Mouse (Mus musculus) adrenal gland, postnatal 36 days (tissue): ENCODE data around the gene Dhrs4. TPM values are rescaled to one million over a fixed set of nuclear protein-coding genes. Genes with fewer than 3 reads are reported as not detected.

Source experiments
- DNase-seq, 2 experiments: peaks; one replicate each; pipeline ENCODE4 v3.0.0; 2021; ENCODE audit warnings: mixed read lengths in 1 of 2
- total RNA-seq, 2 experiments: library from RNA; stranded (reverse); gene quantifications; 2 replicates each; pipeline ENCODE4 v1.2.3; 2021

Gene Dhrs4
- total RNA-seq, 2 experiments from 2014 or later: 90.2 to 91.6 TPM

DNA sequence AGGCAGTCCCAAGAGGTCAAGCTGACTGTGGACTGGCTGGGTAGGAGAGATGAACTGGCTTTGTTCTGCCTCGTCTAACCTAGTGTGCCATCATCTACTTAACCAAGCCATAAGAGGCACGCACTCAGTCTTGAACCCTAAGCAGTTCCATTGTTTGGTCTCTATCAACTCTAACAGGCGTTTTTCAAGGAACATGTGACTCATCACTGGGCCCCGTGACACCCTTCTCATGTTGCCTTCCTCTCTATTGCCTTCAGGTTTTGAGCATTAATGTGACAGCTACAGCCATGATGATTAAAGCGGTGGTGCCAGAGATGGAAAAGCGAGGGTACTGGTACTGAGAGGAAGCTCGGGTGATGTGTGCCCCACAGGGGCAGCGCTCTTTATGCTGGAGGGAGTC, 8.3 kb downstream of the Dhrs4 start:
- DNase-seq: no peak

DNA sequence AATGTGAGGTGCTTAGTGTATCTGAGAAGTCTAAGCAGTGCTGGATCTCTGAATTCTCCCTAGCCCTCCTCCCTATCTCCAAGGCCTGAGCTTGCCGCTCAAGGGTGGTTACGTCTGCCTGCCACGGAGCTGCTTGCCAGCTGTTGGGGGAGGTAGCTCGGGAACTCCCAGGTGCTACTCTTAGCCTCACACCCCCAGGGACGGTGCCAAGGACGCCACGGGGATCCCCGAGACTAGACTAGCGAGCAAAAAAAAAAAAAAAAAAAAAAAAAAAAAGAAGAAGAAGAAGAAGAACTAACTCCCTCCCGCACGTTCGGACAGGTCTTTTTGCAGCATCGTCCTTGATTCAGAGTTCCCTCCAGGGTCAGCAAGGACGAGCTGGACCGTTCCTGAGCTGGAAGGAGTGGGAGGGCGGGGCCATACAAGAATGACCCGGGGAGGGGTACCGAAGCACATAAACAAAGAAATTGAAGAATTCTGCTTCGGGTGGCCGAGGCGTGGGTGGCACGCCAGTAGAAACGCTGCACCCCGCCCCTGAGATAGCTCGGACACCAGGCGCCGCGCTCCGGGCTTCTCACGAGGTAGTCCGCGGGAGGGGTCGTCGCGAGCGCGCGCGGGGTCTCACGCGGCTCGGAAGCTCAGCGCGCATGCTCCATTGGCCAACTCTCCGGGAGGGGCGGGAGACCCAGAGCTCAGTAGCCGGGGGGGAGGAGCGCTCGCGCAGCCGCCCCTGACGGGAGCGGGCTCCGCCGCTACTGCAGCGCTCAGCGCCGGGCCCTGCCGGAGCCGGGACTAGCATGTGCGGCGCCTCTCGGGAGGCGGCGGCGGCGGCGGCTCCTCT, 12.0 kb downstream of the Dhrs4 start, which contains the start of gene Carmil3:
Carmil3 (plus strand) TSS at position 291 of the 841 bp plus-strand sequence.
- peak; percentile 67 to 80 for DNase-seq

DNA sequence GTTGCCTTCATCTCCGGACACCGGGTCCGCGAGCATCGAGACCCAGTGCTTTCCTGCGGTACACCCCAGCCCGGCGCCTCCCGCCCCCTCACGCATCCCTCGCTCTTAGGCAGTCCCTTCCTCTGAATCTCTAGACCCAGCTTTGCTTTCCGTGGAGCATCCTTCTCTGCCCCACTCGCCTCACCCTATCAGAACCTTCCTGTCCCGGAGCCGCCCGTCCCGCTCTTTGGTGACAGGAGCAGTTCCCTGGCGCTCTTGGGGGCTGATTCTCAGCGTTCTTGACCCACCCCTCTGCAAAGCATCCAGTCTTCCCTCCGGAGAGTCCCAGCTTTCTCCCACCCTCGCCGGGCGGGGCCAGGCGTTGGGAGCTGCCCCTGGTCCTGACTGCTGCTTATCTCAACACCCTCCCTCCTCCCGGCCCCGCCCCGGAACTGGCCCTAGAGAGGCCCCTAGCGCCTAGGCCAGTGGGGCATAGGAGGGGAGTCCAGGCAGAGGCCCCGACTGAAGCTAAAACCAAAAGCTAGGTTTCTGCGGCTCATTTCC, 12.8 kb downstream of the Dhrs4 start:
- peak; percentile 70 to 83 for DNase-seq

DNA sequence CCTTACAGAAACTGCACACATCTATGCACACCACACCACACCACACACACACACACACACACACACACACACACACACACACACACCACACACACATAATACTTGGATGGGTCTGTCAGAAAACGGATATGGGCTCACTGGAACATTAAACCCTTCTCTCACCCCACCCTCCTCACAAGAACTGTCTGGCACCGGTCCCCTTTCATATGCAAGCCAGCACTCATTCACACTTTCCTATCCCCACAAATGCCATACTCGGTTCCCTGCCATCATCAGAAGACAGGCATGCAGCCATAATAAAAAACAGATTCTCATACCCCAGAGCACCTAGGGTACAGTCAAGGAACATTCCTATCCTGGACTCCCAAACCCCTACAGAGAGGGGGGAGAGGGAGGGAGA, 13.5 kb downstream of the Dhrs4 start:
- no peak for DNase-seq

DNA sequence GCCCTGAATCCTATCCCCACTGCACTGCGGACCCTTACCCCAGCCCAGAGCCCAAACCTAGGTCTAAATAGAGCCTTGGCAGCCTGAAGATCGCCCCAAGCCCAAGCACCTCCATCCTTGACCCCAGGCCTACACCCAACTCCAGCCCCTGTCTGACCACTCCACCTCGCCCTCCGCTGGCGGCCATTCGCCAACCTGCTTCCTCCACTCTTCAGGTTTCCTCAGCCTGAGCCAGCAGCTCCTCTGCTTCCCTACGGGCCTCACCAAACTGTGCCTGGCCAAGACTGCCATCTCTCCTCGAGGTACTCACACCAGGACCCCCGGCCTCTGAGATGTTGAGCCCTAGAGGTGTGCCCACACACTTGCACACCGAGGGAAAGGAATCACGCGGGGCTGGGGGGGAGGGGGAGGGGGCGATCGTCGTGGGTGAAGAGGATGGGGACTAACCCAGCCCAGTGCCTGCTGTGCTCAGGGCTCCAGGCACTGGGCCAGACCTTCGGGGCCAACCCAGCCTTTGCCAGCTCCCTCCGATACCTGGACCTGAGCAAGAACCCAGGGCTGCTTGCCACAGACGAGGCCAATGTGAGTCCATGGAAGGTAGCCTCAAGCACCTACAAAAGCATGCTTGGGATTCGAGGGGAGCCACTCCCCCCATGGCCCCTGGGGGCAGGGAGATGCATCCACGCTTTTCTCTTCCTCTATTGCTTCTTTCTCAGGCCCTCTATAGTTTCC, 17.1 kb downstream of the Dhrs4 start:
- no peak for DNase-seq

DNA sequence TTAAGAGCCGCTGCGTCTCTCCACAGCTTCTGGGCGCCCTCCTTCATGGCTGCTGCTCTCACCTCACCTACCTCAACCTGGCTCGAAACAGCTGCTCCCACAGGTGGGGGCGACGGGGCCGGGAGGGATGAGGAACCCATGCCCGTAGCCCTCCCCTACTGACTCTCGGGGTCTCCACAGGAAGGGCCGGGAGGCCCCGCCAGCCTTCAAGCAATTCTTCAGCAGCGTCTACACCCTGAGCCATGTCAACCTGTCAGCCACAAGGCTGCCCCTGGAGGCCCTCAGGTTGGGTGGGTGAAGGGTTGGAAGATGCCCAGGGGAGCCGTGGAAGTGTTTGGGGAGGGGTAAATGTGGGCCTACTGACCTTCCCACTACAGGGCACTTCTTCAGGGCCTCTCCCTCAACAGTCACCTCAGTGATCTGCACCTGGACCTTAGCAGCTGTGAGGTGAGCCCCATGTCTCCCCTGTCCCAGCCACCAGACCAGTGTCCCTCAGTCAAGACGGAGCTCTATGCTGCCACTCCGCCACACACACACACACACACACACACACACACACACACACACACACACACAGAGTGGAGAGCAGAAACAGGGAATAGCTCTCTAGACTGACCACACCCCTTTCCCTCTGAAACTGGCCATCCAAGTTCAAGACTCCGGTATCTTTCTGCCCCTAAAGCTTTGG, 18.3 kb downstream of the Dhrs4 start:
- DNase-seq: no peak

DNA sequence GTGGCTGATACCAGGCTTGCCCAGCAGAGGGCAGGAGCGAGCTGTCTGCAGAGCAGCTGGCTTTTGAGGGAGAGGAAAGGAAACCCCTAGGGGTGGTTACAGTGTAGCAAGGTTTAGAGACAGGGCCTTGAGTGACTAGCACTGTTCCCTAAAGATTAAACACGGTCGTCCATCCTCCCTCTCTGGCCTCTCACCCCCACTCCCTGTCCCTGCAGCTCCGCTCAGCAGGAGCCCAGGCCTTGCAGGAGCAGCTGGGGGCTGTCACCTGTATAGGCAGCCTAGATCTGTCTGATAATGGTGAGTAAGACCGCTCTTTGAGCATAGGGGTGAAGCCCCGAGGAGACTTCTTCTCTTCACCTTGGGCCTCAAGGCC, 18.9 kb downstream of the Dhrs4 start:
- peak; percentile 88 to 90 for DNase-seq

DNA sequence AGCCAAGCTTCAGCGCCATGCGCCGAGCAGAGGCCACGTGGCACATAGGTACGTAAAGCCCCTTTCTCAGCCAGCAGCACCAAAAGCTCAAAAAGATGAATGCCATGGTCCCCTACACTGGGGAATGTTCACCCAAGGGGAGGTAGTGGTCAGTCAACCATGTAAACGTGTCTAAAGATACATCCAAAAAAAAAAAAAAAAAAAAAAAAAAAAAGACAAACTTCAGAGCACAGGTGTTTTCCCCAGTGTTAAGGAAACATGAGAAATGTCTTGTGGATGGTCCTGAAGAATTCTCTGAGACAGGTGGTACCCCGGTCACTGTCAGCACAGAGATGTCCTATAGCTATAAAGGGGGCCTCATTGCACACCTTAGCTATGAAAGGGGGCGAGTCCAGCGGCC, 27.1 kb downstream of the Dhrs4 start:
- DNase-seq: no peak

DNA sequence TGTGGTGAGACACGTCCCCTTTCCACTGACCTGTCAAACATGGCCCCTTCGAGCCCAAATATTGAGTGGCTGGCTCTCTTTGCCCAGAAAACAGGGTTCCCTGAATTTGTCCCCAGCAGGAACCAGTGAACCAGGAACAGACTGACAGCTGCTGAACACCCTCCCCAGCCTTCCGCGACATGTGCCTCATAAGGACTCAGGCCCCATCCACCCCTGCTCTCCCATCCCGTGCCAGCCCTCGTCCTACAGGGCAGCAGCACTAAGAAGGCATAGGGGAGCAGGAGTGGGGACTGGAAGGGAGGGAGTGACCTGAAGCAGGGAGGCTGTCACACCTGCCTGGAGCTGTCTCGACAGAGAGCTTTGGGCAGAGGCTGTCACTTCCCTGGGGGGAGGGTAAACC, 29.2 kb downstream of the Dhrs4 start:
- no peak for DNase-seq

DNA sequence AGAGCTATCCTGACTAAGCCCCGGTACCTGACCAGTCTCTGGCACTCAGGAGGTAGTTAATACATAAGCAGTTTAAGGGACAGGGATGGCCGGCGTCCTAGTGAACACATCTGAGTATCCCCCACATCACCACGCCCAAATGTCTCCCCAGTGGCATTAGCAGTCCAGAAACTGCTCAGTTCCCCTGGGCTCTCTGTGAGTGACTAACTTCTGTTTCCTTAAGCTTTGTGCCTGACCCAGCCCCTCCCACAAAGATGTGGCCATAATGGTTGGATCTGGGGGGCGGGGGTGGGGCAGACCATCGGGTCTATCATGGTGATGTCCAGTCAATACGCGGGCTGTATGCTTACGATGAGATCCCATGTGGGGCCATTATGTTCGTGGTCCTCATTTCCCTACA, 31.0 kb downstream of the Dhrs4 start:
- no peak for DNase-seq

DNA sequence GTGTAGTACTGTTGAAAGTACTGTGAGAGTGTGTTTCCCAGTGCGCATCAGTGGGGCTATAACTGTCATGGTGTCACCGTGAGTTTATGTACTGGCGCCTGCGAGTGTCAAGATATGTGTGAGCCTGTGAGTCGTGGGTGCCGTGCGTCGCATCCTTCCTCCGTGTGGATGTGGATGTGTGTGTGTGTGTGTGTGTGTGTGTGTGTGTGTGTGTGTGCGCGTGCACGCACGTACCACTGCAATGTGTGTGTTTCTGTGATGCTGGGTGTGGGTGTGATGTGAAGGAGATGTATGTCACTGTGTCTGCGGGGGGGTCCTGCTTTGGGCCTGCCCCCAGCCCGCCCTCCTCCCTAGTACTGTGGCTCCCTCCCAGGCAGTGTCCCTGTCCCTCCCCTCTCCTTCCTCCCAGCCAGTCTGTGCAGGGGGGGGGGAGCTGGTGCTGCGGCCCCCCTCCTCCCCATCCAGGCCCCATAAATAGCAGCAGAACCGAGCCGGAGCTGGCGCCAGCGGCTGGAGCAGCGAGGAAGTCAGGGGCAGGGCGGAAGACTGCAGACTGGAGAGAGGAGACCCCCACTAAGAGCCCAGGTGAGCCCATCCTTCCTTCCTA, 31.7 kb downstream of the Dhrs4 start, which contains the start of gene Cpne6:
Cpne6 (plus strand) TSS at position 321 of the 607 bp plus-strand sequence.
- DNase-seq: no peak

DNA sequence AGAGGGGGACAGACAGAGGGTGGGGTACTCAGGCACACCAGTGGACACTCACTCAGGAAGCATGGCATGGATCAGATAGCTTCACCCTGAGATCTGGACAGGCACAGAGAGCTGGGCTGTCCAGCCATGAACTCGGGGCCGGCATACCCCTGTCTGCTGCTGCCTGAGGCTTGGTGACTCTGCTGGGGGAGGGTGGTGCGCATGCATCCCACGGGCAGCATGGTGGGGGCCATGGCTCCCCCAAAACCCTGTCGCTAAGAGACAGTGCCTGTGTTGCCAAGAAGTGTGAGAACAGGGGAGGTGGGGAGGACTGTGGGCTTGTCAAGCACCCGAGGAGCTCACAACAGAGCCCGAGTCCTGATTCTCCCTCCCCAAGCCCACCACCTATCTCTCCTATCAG, 32.5 kb downstream of the Dhrs4 start:
- DNase-seq: no peak

DNA sequence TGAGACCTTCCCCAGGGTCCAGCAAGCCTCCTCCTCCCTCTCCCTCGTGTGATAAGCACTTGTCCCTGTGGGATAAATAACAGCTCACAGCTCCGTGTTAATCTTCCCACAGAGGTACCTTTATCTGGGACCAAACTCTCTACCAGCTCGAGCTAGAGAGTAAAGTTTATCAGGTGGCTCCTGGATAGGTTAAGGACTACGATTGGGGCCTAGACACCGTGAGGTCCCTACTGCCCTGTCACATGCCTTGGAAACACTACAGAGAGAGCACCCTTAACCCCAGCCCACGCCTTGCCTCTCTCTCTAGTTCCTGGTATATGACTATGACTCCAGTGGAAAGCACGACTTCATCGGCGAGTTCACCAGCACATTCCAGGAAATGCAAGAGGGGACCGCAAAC, 35.4 kb downstream of the Dhrs4 start:
- DNase-seq: no peak

DNA sequence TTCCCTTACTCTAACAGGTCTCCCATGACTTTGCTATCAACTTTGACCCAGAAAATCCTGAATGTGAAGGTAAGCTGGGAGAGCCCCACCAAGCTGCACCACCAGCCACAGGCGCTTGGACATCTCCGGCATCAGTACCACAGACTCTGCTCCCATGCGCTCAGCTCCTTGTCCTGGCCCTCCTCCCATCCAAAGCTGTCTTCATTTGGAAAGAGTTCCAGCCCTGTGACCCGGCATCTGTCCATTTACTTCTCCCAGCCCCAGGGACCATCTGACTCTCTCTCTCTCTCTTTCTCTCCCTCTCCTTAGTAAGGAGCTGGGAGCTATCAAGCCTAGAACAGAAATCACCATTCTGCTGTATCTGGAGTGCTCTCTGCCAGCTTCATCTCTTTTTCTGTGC, 37.3 kb downstream of the Dhrs4 start:
- no peak for DNase-seq

DNA sequence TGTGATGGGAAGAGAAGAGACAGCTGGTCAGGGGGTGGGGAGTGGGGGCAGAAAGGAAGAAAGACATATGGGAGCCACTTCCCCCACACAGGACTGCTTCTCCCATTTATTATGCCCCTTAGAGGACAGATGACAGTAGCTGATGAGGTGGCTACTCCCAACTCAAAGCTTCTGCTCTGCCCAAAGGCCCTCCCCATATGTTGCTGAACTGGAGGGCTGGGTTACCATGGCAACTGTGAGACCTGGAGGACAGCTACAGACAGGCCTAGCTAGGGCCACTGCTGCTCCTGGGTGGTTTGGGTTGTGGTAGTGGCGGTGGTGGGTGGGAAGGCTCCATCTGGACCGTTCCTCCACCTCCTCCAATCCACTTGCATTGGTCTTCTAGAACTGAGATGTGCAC, 40.3 kb downstream of the Dhrs4 start:
- DNase-seq: no peak

DNA sequence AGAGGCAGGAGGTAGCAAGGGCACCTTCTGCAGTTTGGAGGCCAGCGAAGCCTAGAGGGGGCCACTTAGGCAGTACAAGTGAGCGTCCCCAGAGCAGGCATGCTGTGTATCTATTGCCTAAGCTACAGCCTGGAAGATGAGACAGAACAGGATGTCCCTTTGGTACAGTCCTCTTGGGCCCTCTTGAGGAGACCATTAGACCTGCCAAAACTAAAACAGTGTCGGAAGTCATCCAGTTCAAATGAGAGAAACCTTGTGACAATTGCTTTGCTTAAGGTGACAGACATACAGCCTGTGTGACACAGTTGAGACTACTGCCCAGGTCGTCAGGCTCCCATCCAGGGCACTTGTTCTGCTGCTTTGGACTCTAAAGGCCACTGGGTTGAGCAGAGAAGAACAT, 41.0 kb downstream of the Dhrs4 start:
- no peak for DNase-seq

DNA sequence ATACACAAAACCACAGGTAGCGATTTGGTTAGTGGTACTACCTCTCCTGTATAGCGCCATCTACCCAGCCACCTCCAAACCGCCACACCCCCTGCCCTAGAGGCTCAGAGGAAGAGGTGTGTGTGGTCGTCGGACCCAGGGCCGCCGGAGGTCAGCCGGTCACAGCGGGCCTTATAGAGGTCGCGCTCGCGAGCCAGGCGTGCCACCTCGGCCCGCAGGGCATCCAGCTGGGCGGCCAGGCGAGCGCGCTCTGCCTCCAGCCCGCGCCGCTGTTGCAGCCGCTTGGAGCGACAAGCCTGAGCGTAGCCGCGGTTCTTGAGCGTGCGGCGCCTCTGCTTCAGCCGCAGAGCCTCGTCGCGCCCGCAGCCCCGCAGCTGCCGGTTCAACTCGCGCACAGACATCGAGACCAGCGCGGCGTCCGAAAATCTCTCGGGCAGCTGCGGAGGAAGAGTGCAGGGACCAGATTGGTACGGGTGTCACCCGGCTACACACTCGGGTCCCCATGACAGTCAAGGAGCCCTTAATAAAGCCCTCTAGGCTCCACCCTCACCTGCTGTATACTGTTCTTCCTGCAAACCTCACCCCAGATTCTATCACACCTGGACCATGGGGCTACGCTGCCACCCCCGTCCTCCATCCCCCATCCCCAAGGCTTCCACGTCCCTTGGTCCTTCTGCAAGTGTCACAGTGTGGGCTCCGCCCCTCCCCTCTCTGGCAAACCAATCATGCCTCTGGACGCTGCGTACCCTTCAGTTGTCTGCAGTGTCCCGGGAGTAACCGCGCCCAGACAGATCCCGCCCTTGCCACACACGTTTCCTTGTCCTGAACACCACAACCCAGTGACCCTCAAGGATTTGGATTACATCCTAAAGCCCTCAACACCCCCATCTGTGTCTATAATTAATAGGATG, 42.1 kb downstream of the Dhrs4 start:
- DNase-seq: peak; percentile 39 to 46

DNA sequence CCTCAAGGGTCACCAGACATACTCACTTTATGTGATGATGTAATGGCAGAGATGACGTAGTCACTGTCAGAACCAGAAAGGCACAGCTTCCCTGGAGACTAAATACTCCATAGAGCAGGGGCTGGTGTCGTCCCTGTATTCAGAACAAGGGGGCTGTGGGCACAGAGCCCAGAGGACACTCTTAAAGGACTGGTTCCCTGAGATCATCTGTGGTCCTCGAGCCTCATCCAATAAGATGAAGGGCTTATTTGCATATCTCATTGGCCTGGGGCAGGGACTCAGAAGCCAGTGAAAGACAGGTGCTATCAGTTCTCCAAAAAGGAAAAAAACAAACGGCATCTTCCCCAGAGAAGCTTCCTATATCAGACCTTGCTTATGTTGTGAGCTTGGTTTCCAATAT, 45.5 kb downstream of the Dhrs4 start:
- DNase-seq: no peak

DNA sequence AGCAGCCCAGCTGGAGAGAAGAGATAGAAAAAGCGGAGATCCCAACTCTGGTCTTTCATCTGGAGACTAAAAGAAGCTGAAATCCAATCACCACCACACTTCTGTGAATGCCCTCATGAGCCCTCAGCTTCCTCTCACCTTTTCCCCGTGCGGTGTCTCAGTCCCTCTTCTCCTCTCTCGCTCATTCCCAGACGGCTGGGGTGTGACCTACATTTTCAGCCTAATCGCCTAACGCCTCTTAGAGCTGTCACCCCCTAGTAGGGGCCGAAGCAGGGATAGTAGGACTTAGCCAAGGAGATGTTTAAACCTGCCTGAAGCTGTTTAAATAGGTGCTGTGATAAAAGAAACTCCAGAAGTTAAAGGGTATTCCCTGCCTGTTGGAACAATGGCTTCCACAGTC, 46.2 kb downstream of the Dhrs4 start, which contains the start of gene Nrl:
Nrl (minus strand) TSS at position 197 of the 400 bp plus-strand sequence.
- DNase-seq: no peak

DNA sequence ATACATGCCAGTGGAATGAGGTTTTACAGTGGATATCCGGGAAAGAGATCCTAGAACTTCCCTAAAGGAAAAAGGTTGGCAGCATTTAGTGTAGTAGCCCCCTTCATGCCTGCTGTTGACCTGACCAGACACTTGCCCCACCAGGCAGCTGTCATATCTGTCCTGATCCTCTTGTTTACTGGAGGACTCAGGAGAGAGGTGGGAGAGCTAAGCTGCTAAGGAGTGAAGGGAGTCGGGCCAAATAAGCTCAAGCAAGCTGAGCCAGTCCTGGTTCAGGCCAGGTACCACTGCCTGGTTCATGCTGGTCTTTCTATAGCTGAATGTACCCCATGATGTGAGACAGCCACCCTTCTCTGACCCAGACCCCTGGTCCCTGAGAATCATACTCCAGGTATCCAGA, 48.1 kb downstream of the Dhrs4 start:
- no peak for DNase-seq

DNA sequence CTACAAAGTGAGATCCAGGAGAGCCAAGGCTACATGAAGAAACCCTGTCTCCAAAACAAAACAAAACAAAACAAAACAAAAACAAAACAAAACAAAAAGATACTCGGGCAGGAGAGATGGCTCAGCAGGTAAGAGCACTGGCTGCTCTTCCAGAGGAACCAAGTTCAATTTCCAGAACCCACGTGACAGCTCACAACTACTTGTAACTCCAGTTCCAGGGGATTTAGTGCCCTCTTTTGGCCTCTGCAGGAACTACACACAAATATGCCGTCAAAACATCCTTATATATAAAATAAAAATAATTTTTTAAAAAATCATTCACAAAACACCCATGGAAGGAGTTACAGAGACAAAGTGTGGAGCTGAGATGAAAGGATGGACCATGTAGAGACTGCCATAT, 49.4 kb downstream of the Dhrs4 start:
- peak; percentile 9 to 27 for DNase-seq
